Mouse (Mus musculus) heart, postnatal 36 days (tissue): ENCODE measurements around the gene Afap1. TPM values are rescaled to one million over a fixed set of nuclear protein-coding genes. Genes with fewer than 3 reads are reported as not detected.

Experiments
- DNase-seq, 2 experiments: peaks; one replicate each; pipeline ENCODE4 v3.0.0; 2021 to 2022
- intact Hi-C: fragments of 180-260 bp; cut with DNase I; formaldehyde crosslinking; loops from one replicate; pipeline ENCODE4 v1.15.1; 2025
- total RNA-seq, 2 experiments: library from RNA; stranded (reverse); gene quantifications; 2 replicates each; pipeline ENCODE4 v1.2.3; 2021

Afap1 gene
- total RNA-seq, 2 experiments from 2014 or later, result 20.8 to 20.9 TPM

- DNase-seq, result peak; percentile 43 to 55
- intact Hi-C loops, result loop anchor here (5.0 kb wide), 1 partner anchor 33 kb away; no protein-coding TSS in a partner anchor
Observed at GRCm38 (mm10) chr5:35894295-35895047, 1.4 kb downstream of the Afap1 start.

GRCm38 (mm10) chr5:35895926-35896325 is 2.8 kb downstream of the Afap1 start:
- intact Hi-C loops, result no loop called here
- no peak for DNase-seq

GRCm38 (mm10) chr5:35896556-35896955 is 3.4 kb downstream of the Afap1 start:
- intact Hi-C loops, result no loop called here
- no peak for DNase-seq

- no peak for DNase-seq
- intact Hi-C loops, result no loop called here
Observed at GRCm38 (mm10) chr5:35897147-35897546, 4.0 kb downstream of the Afap1 start.

GRCm38 (mm10) chr5:35898114-35898513 is 5.0 kb downstream of the Afap1 start:
- peak in 1 of 2 experiments; percentile 24 for DNase-seq
- intact Hi-C loops, result no loop called here

GRCm38 (mm10) chr5:35898994-35899393 is 5.9 kb downstream of the Afap1 start:
- intact Hi-C loops, result no loop called here

GRCm38 (mm10) chr5:35900401-35901225 is 7.5 kb downstream of the Afap1 start:
- intact Hi-C loops, result no loop called here
- DNase-seq, result no peak

More at GRCm38 (mm10) chr5:35898994-35899393, 5.9 kb downstream of the Afap1 start:
- no peak for DNase-seq

- no peak for DNase-seq
- intact Hi-C loops, result no loop called here
Observed at GRCm38 (mm10) chr5:35901226-35901809, 8.2 kb downstream of the Afap1 start.

GRCm38 (mm10) chr5:35903456-35903855 is 10.3 kb downstream of the Afap1 start:
- no peak for DNase-seq
- intact Hi-C loops, result no loop called here

- DNase-seq, result no peak
- intact Hi-C loops, result no loop called here
Observed at GRCm38 (mm10) chr5:35905283-35905682, 12.2 kb downstream of the Afap1 start.

- no peak for DNase-seq
- intact Hi-C loops, result no loop called here
Observed at GRCm38 (mm10) chr5:35907090-35907489, 14.0 kb downstream of the Afap1 start.

- intact Hi-C loops, result no loop called here
- DNase-seq, result peak; percentile 48 to 62
Observed at GRCm38 (mm10) chr5:35907633-35908426, 14.7 kb downstream of the Afap1 start.

- DNase-seq, result peak; percentile 48 to 52
- intact Hi-C loops, result no loop called here
Observed at GRCm38 (mm10) chr5:35908626-35909443, 15.7 kb downstream of the Afap1 start.

GRCm38 (mm10) chr5:35915629-35916300 is 22.6 kb downstream of the Afap1 start:
- intact Hi-C loops, result no loop called here
- DNase-seq, result no peak

- intact Hi-C loops, result no loop called here
- no peak for DNase-seq
Observed at GRCm38 (mm10) chr5:35916666-35917065, 23.5 kb downstream of the Afap1 start.

- intact Hi-C loops, result no loop called here
- DNase-seq, result no peak
Observed at GRCm38 (mm10) chr5:35918387-35918786, 25.3 kb downstream of the Afap1 start.

GRCm38 (mm10) chr5:35920076-35920475 is 27.0 kb downstream of the Afap1 start:
- intact Hi-C loops, result no loop called here
- no peak for DNase-seq

GRCm38 (mm10) chr5:35920557-35920956 is 27.4 kb downstream of the Afap1 start:
- intact Hi-C loops, result no loop called here
- DNase-seq, result no peak

GRCm38 (mm10) chr5:35921141-35921540 is 28.0 kb downstream of the Afap1 start:
- intact Hi-C loops, result no loop called here

More at GRCm38 (mm10) chr5:35921141-35921540, 28.0 kb downstream of the Afap1 start:
- no peak for DNase-seq
